Mouse (Mus musculus) lung, postnatal 0 days (tissue): ENCODE results near the gene Pdlim4. TPM values are rescaled to one million over a fixed set of nuclear protein-coding genes. Genes with fewer than 3 reads are reported as not detected.
"Not testable (repeated sequence)": the region's sequence is repeated elsewhere in the genome, so short reads cannot be mapped to it uniquely, and the experiment has no call there.

ENCODE experiments used
- ATAC-seq: fragments of 200-750 bp; cut with Nextera tagmentation; 2 replicates; pipeline ENCODE4 v1.8.0; 2017; ENCODE audit warnings: moderate library complexity
- DNase-seq: peaks from one replicate; pipeline ENCODE4 v3.0.0-alpha.2; 2016; ENCODE audit warnings: low spot score
- H3K27ac ChIP-seq: fragments of 300-500 bp; sonication (generic); 2 replicates; pipeline ENCODE4 v1.5.1; 2014; ENCODE audit warnings: antibody characterized with exemption, mild to moderate bottlenecking, low read length, mixed read lengths
- H3K27me3 ChIP-seq: fragments of 300-500 bp; sonication (generic); replicated peaks from 2 replicates; pipeline ENCODE4 v1.6.1; 2014; ENCODE audit warnings: low read length, mixed read lengths; ENCODE audit not compliant: insufficient read depth
- H3K36me3 ChIP-seq: fragments of 300-500 bp; sonication (generic); 2 replicates; pipeline ENCODE4 v1.6.1; 2014; ENCODE audit warnings: low read length, mixed read lengths; ENCODE audit not compliant: insufficient read depth
- H3K4me1 ChIP-seq: fragments of 300-500 bp; sonication (generic); 2 replicates; pipeline ENCODE4 v1.6.1; 2014; ENCODE audit warnings: antibody characterized with exemption, low read depth, low read length, mixed read lengths; ENCODE audit not compliant: insufficient read depth
- H3K4me2 ChIP-seq: fragments of 300-500 bp; sonication (generic); replicated peaks from 2 replicates; pipeline ENCODE4 v1.6.1; 2014; ENCODE audit warnings: low read depth, mild to moderate bottlenecking, low read length, moderate library complexity, mixed read lengths
- H3K4me3 ChIP-seq: fragments of 300-500 bp; sonication (generic); 2 replicates; pipeline ENCODE4 v1.5.1; 2014; ENCODE audit warnings: low read depth, low read length
- H3K9ac ChIP-seq: fragments of 300-500 bp; sonication (generic); replicated peaks from 2 replicates; pipeline ENCODE4 v1.6.1; 2014; ENCODE audit warnings: low read depth, mild to moderate bottlenecking
- H3K9me3 ChIP-seq: fragments of 300-500 bp; sonication (generic); 2 replicates; pipeline ENCODE4 v1.6.1; 2016; ENCODE audit warnings: low read length, mixed read lengths
- CTCF ChIP-seq: IDR thresholded peaks from 2 replicates; pipeline ENCODE4 v1.5.1; 2016; ENCODE audit warnings: antibody characterized with exemption, mild to moderate bottlenecking
- EP300 ChIP-seq: IDR thresholded peaks from 2 replicates; pipeline ENCODE4 v1.6.1; 2016; ENCODE audit warnings: antibody characterized with exemption, mild to moderate bottlenecking, control low read depth
- WGBS: fragments of 180-500 bp; shearing (Covaris S2); extraction: QIAGEN DNeasy Blood & Tissue Kit; methylation state at CpG from one replicate; pipeline ENCODE4 v1.1.7; 2014; 5-methylcytosine and 5-hydroxymethylcytosine counted together
- polyA plus RNA-seq: library from polyadenylated mRNA; unstranded; fragments of >200 nt; fragmentation: Nextera tagmentation; extraction: Ambion mirVana; gene quantifications from 2 replicates; pipeline ENCODE4 v1.2.1, GENCODE M21; 2015

Pdlim4 gene
- polyA plus RNA-seq, 1 experiment from 2014 or later = 8.6 TPM

- no peak overlapping the region for H3K4me3 ChIP-seq
- no peak overlapping the region for H3K9ac ChIP-seq
- ATAC-seq (no peak), DNase-seq (no peak)
- no peak overlapping the region for H3K27ac ChIP-seq
- H3K36me3 ChIP-seq = no peaks in the 10 kb centered on the region
- H3K9me3 ChIP-seq = no peaks in the 10 kb centered on the region
- TF ChIP-seq CTCF (no peak), EP300 (no peak)
- no peaks in the 10 kb centered on the region for H3K4me1 ChIP-seq
- WGBS = 67% methylated on average over 4 of the region's 4 CpGs
- no peaks in the 10 kb centered on the region for H3K27me3 ChIP-seq
- no peak overlapping the region for H3K4me2 ChIP-seq
Observed at GRCm38 (mm10) chr11:54017596-54017995, 51.2 kb downstream of the Pdlim4 start.

GRCm38 (mm10) chr11:54016051-54016450 is 52.8 kb downstream of the Pdlim4 start:
- Histone ChIP-seq H3K9me3 (no peaks in the 10 kb centered on the region), H3K4me2 (no peak overlapping the region), H3K36me3 (no peaks in the 10 kb centered on the region), H3K27me3 (no peaks in the 10 kb centered on the region), H3K4me3 (no peak overlapping the region), H3K4me1 (no peaks in the 10 kb centered on the region), H3K9ac (no peak overlapping the region), H3K27ac (no peak overlapping the region)
- no peak for TF ChIP-seq EP300
- TF ChIP-seq CTCF = no peak
- 75% methylated on average over 8 of the region's 8 CpGs for WGBS
- ATAC-seq = no peak
- DNase-seq = no peak

GRCm38 (mm10) chr11:54012961-54013360 is 55.9 kb downstream of the Pdlim4 start:
- H3K9ac ChIP-seq = no peak overlapping the region
- H3K4me2 ChIP-seq = no peak overlapping the region
- H3K27me3 ChIP-seq = no peaks in the 10 kb centered on the region
- 78% methylated on average over 5 of the region's 5 CpGs for WGBS
- H3K36me3 ChIP-seq = no peaks in the 10 kb centered on the region
- ATAC-seq (no peak), DNase-seq (no peak)
- H3K9me3 ChIP-seq = no peaks in the 10 kb centered on the region
- H3K27ac ChIP-seq = no peak overlapping the region
- no peak overlapping the region for H3K4me3 ChIP-seq
- TF ChIP-seq CTCF (no peak), EP300 (no peak)
- no peaks in the 10 kb centered on the region for H3K4me1 ChIP-seq

- H3K4me2 ChIP-seq = no peak overlapping the region
- no peaks in the 10 kb centered on the region for H3K9me3 ChIP-seq
- no peaks in the 10 kb centered on the region; the same call in 1 of the 2 replicates for H3K4me1 ChIP-seq
- WGBS = 71% methylated on average over 2 of the region's 2 CpGs
- peak; percentile 80 for DNase-seq
- peak; percentile 85 for ATAC-seq
- no peaks in the 10 kb centered on the region for H3K36me3 ChIP-seq
- no peak overlapping the region for H3K9ac ChIP-seq
- no peak overlapping the region for H3K4me3 ChIP-seq
- H3K27ac ChIP-seq = no peak overlapping the region
- TF ChIP-seq EP300 = no peak
- no peak for TF ChIP-seq CTCF
- no peaks in the 10 kb centered on the region for H3K27me3 ChIP-seq
Observed at GRCm38 (mm10) chr11:54011255-54011654, 57.6 kb downstream of the Pdlim4 start.

- no peak overlapping the region for H3K27ac ChIP-seq
- WGBS = 71% methylated on average over 10 of the region's 10 CpGs
- TF ChIP-seq CTCF = no peak
- TF ChIP-seq EP300 = no peak
- H3K9ac ChIP-seq = no peak overlapping the region
- no peak; the same call in 1 of the 2 replicates for ATAC-seq
- no peaks in the 10 kb centered on the region; the same call in 1 of the 2 replicates for H3K4me1 ChIP-seq
- H3K36me3 ChIP-seq = no peaks in the 10 kb centered on the region
- no peak overlapping the region for H3K4me2 ChIP-seq
- H3K9me3 ChIP-seq = no peaks in the 10 kb centered on the region
- H3K4me3 ChIP-seq = no peak overlapping the region
- H3K27me3 ChIP-seq = no peaks in the 10 kb centered on the region
- DNase-seq = peak; percentile 11
Observed at GRCm38 (mm10) chr11:54008416-54008920, 60.3 kb downstream of the Pdlim4 start.

- no peak overlapping the region for H3K4me3 ChIP-seq
- TF ChIP-seq CTCF = no peak
- TF ChIP-seq EP300 = no peak
- ATAC-seq (no peak), DNase-seq (no peak)
- no peak overlapping the region for H3K9ac ChIP-seq
- H3K36me3 ChIP-seq = no peaks in the 10 kb centered on the region
- WGBS = 83% methylated on average over 11 of the region's 11 CpGs
- no peak overlapping the region for H3K27ac ChIP-seq
- no peaks in the 10 kb centered on the region for H3K9me3 ChIP-seq
- no peak overlapping the region for H3K4me2 ChIP-seq
- H3K4me1 ChIP-seq = no peaks in the 10 kb centered on the region; the same call in 1 of the 2 replicates
- H3K27me3 ChIP-seq = no peaks in the 10 kb centered on the region
Observed at GRCm38 (mm10) chr11:54007717-54008116, 61.1 kb downstream of the Pdlim4 start.

- H3K4me2 ChIP-seq = no peak overlapping the region
- WGBS = 49% methylated on average over 4 of the region's 4 CpGs
- DNase-seq = no peak
Observed at GRCm38 (mm10) chr11:54006901-54007300, 61.9 kb downstream of the Pdlim4 start.

GRCm38 (mm10) chr11:54006362-54006761 is 62.5 kb downstream of the Pdlim4 start:
- not testable (repeated sequence) for ATAC-seq, H3K27ac ChIP-seq, H3K36me3 ChIP-seq, DNase-seq, H3K4me1 ChIP-seq, H3K9me3 ChIP-seq, H3K4me3 ChIP-seq, H3K9ac ChIP-seq, H3K27me3 ChIP-seq, H3K4me2 ChIP-seq
- WGBS = 36% methylated on average over 5 of the region's 5 CpGs

More at GRCm38 (mm10) chr11:54006901-54007300, 61.9 kb downstream of the Pdlim4 start:
- H3K4me3 ChIP-seq = no peak overlapping the region
- H3K4me1 ChIP-seq = no peaks in the 10 kb centered on the region; the same call in 1 of the 2 replicates
- no peaks in the 10 kb centered on the region for H3K9me3 ChIP-seq
- H3K27me3 ChIP-seq = no peaks in the 10 kb centered on the region
- H3K9ac ChIP-seq = no peak overlapping the region
- no peak for ATAC-seq
- H3K27ac ChIP-seq = no peak overlapping the region
- H3K36me3 ChIP-seq = no peaks in the 10 kb centered on the region
- TF ChIP-seq CTCF = no peak
- TF ChIP-seq EP300 = no peak
